Comparison of ENCODE assay signal across 11 mouse cellular contexts in genomic region chr9:108754423-108754822, GRCm38 (mm10). TPM values are rescaled to one million over a fixed set of nuclear protein-coding genes. Genes with fewer than 3 reads are reported as not detected.
DNase-seq lines count a peak whose midpoint lies in the region; ATAC-seq lines count a peak whose summit lies in the region.
"Had no signal": no experiment of that assay in that cellular context is flagged by ENCODE, and none has a peak within 500 bp of the region (broad histone marks: within the 10 kb centered on the region; RNA-seq: fewer than 3 reads in every experiment).

No protein-coding gene starts in this region.

- ATAC-seq in megakaryocyte, adult 5-6 weeks (ENCODE audit: poor library complexity, severe bottlenecking) = no peak
- ATAC-seq: forebrain, postnatal 0 days had no signal

- peak; percentile 39 to 46 for DNase-seq in left cerebral cortex, adult 18-20 months (ENCODE audit: low spot score in 2 of 2)
- DNase-seq in left cerebral cortex, adult 11 months (ENCODE audit: low spot score) = no peak
- DNase-seq in kidney, postnatal 10 days = peak; percentile 16
- DNase-seq in layer of hippocampus, adult 8-10 months (ENCODE audit: low spot score in 2 of 2) = peak; percentile 34 to 74
- peak; percentile 53 to 61 for DNase-seq in right cerebral cortex, postnatal 10 days (ENCODE audit: low spot score in 2 of 2)
- no peak for DNase-seq in thymus, postnatal 4 days
- DNase-seq: adrenal gland, postnatal 14 days; forebrain, postnatal 0 days; liver, embryonic 13.5 days; spleen, adult 18-20 months had no signal

RNA-seq across cellular contexts. Expression of gene Ip6k2, which starts 29.2 kb away (rescaled TPM):
- total RNA-seq in left cerebral cortex, adult 18-20 months (2021) = 100 to 1,000 TPM; 140 to 154 TPM
- total RNA-seq in layer of hippocampus, adult 8-10 months (2022) = 100 to 1,000 TPM; 195 to 221 (median 213) TPM
- total RNA-seq in megakaryocyte, adult 5-6 weeks (2015) = 10.6 and 15.8 TPM in 2 replicates
- 30.6 and 35.4 TPM in 2 replicates for total RNA-seq in megakaryocyte, adult 5-6 weeks (2017)

RNA-seq across cellular contexts. Expression of gene Nckipsd, which starts 53.7 kb away (rescaled TPM):
- 10 to 100 TPM; 65.4 to 68.7 TPM for total RNA-seq in left cerebral cortex, adult 18-20 months (2021)
- 10 to 100 TPM; 70.0 to 74.4 (median 73.5) TPM for total RNA-seq in layer of hippocampus, adult 8-10 months (2022)
- total RNA-seq in megakaryocyte, adult 5-6 weeks (2015) = 13.9 and 19.3 TPM in 2 replicates
- total RNA-seq in megakaryocyte, adult 5-6 weeks (2017) = 11.5 and 14.8 TPM in 2 replicates

Comparison
In these comparisons a context has a peak if more than half of its experiments do, and no peak if none do; other contexts are left out.
1. DNase-seq: peak in left cerebral cortex, adult 18-20 months (2 of 2), kidney, postnatal 10 days (single experiment), layer of hippocampus, adult 8-10 months (2 of 2) and right cerebral cortex, postnatal 10 days (2 of 2); none in left cerebral cortex, adult 11 months (single experiment) and thymus, postnatal 4 days (single experiment).